Mouse (Mus musculus) liver, postnatal 0 days (tissue): ENCODE measurements around the gene Ube2h. TPM values are rescaled to one million over a fixed set of nuclear protein-coding genes. Genes with fewer than 3 reads are reported as not detected.

Source experiments
- ATAC-seq: fragments of 200-750 bp; cut with Nextera tagmentation; 2 replicates; pipeline ENCODE4 v1.8.0; 2017; ENCODE audit warnings: mild to moderate bottlenecking, moderate library complexity
- DNase-seq: peaks from one replicate; pipeline ENCODE4 v3.0.0-alpha.2; 2016
- H3K27ac ChIP-seq: fragments of 300-500 bp; sonication (generic); 2 replicates; pipeline ENCODE4 v1.5.1; 2014; ENCODE audit warnings: antibody characterized with exemption, moderate library complexity, mild to moderate bottlenecking, low read depth
- H3K27me3 ChIP-seq: fragments of 300-500 bp; sonication (generic); 2 replicates; pipeline ENCODE4 v1.6.1; 2014; ENCODE audit warnings: low read length, control low read depth, mixed read lengths; ENCODE audit not compliant: insufficient read depth
- H3K36me3 ChIP-seq: fragments of 300-500 bp; sonication (generic); replicated peaks from 2 replicates; pipeline ENCODE4 v1.6.1; 2014; ENCODE audit warnings: mild to moderate bottlenecking, control low read depth, low read length, moderate library complexity, mixed read lengths; ENCODE audit not compliant: insufficient read depth
- H3K4me1 ChIP-seq: fragments of 300-500 bp; sonication (generic); 2 replicates; pipeline ENCODE4 v1.6.1; 2014; ENCODE audit warnings: antibody characterized with exemption, mild to moderate bottlenecking, control low read depth; ENCODE audit not compliant: insufficient read depth
- H3K4me2 ChIP-seq: fragments of 300-500 bp; sonication (generic); 2 replicates; pipeline ENCODE4 v1.6.1; 2014; ENCODE audit warnings: low read depth, mild to moderate bottlenecking, low read length, moderate library complexity, mixed read lengths
- H3K4me3 ChIP-seq: fragments of 300-500 bp; sonication (generic); 2 replicates; pipeline ENCODE4 v1.5.1; 2014; ENCODE audit warnings: low read depth, low read length
- H3K9ac ChIP-seq: fragments of 300-500 bp; sonication (generic); replicated peaks from 2 replicates; pipeline ENCODE4 v1.6.1; 2014; ENCODE audit warnings: mild to moderate bottlenecking, moderate library complexity
- H3K9me3 ChIP-seq: fragments of 300-500 bp; sonication (generic); 2 replicates; pipeline ENCODE4 v1.6.1; 2016; ENCODE audit warnings: mild to moderate bottlenecking, control low read depth, low read length, mixed read lengths
- CTCF ChIP-seq: sonication (generic); IDR thresholded peaks from 2 replicates; pipeline ENCODE4 v1.5.1; 2016; ENCODE audit warnings: antibody characterized with exemption, low read depth
- EP300 ChIP-seq: IDR thresholded peaks from 2 replicates; pipeline ENCODE4 v1.6.1; 2016; ENCODE audit warnings: antibody characterized with exemption, low read depth, mild to moderate bottlenecking
- WGBS: fragments of 180-500 bp; shearing (Covaris S2); extraction: QIAGEN DNeasy Blood & Tissue Kit; methylation state at CpG from one replicate; pipeline ENCODE4 v1.1.7; 2014; ENCODE audit not compliant: insufficient replicate concordance; 5-methylcytosine and 5-hydroxymethylcytosine counted together
- polyA plus RNA-seq: library from polyadenylated mRNA; unstranded; fragments of >200 nt; fragmentation: Nextera tagmentation; extraction: Ambion mirVana; gene quantifications from 2 replicates; pipeline ENCODE4 v1.2.1, GENCODE M21; 2015

Ube2h gene
- polyA plus RNA-seq, 1 experiment from 2014 or later = 18.2 TPM

DNA sequence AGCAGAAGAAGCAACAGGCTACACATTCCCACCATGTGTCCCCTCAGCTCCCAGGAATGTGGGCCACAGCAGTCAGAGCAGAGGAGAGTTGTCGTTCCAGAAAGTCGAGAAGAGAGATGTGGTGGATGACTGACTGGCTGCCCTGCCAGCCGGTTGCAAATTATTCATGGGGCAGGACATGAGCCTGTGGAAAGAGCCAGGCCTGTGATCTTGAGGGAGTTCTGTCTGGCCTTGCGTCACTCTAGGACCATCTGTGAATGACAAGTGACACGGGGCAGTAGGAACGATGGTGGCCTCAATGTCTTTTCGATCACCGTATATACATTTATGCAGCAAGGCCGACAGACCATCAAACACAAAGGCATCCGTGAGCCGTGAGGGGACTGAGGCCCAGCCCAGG, 108.7 kb downstream of the Ube2h start:
- DNase-seq (no peak), ATAC-seq (no peak)
- H3K27me3 ChIP-seq = no peaks in the 10 kb centered on the region
- no peak overlapping the region for H3K4me3 ChIP-seq
- H3K27ac ChIP-seq = no peak overlapping the region
- H3K9me3 ChIP-seq = no peaks in the 10 kb centered on the region
- no peaks in the 10 kb centered on the region for H3K36me3 ChIP-seq
- TF ChIP-seq EP300 (no peak), CTCF (no peak)
- H3K4me2 ChIP-seq = no peak overlapping the region
- H3K4me1 ChIP-seq = no peaks in the 10 kb centered on the region
- no peak overlapping the region for H3K9ac ChIP-seq
- WGBS = 86% methylated on average over 11 of the region's 11 CpGs

DNA sequence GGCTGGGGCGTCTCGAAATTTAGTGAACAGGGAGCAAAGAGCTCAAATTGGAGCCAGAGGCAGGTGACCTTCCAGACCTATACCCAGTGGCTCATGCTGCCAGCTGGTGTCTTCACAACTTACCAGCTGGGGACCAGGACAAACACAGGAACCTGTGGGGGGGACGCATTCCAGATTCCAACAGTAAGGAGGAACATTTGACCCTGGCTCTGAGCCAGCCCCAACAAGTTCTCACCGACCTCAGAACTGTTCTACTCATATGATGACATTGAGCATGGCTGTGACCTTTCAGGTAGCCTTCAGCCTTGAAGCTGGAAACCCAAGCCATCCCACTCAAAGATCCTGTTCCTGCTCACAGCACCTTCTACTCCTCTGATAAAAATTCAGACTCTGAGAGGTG, 120.7 kb downstream of the Ube2h start:
- no peak for TF ChIP-seq CTCF
- no peak for TF ChIP-seq EP300

DNA sequence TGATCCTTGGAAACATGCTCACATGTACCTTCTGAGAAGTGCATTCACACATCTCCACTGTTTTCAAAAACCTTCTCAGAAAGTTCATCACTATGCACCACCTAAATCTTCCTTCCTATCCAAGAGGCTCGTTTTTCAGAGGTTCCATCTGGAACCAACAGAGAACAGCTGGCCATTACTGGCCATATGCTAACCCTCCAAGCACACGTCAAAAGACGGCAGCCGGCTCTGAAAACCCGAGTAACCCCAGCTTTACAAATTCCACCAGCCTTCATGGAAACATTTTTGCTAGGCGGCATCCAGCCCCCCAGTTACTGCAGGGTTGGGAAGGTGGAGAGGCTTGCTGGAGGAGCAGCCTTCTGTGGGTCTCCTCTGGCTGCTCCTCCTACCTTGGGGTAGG, 122.3 kb downstream of the Ube2h start:
- Histone ChIP-seq H3K4me2 (no peak overlapping the region), H3K27ac (no peak overlapping the region), H3K36me3 (no peaks in the 10 kb centered on the region), H3K9ac (no peak overlapping the region), H3K27me3 (peaks cover 77% of the 10 kb centered on the region), H3K4me1 (peaks cover 3% of the 10 kb centered on the region; the same call in 1 of the 2 replicates), H3K9me3 (no peaks in the 10 kb centered on the region), H3K4me3 (no peak overlapping the region)
- DNase-seq (no peak), ATAC-seq (no peak)
- 72% methylated on average over 6 of the region's 6 CpGs for WGBS
- TF ChIP-seq EP300 (no peak), CTCF (no peak)

More for the DNA sequence above, 120.7 kb downstream of the Ube2h start:
- no peak overlapping the region for H3K4me3 ChIP-seq
- H3K4me1 ChIP-seq = no peaks in the 10 kb centered on the region
- DNase-seq = no peak
- H3K4me2 ChIP-seq = no peak overlapping the region
- no peaks in the 10 kb centered on the region for H3K36me3 ChIP-seq
- ATAC-seq = no peak
- H3K9me3 ChIP-seq = no peaks in the 10 kb centered on the region
- H3K27ac ChIP-seq = no peak overlapping the region
- no peak overlapping the region for H3K9ac ChIP-seq
- 59% methylated on average over 4 of the region's 4 CpGs for WGBS
- H3K27me3 ChIP-seq = peaks cover 61% of the 10 kb centered on the region

DNA sequence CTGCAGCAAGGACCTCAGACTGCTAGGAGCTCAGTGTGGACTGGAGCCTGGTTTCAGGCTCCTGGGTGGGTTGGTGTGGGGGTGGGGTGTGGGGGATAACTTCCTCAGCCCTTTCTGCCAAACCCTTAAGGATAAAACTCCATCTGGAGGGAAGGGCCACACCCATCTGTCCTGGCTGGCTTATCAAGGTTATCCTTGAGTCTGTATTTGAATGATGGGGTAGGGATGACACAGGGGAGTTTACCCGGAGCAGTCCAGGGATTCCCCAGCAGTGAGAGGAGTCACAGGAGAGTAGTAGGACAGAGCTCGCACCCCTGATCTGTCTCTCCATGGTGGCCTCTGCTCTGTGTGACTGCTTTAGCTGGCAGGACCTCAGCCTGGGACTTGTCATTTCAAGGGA, 124.0 kb downstream of the Ube2h start:
- Histone ChIP-seq H3K4me1 (peaks cover 16% of the 10 kb centered on the region), H3K9me3 (no peaks in the 10 kb centered on the region), H3K36me3 (no peaks in the 10 kb centered on the region), H3K4me3 (no peak overlapping the region), H3K27me3 (peaks cover 86% of the 10 kb centered on the region), H3K9ac (no peak overlapping the region), H3K4me2 (no peak overlapping the region), H3K27ac (no peak overlapping the region)
- no peak for ATAC-seq
- no peak for DNase-seq
- TF ChIP-seq EP300 (no peak), CTCF (no peak)
- 29% methylated on average over 2 of the region's 2 CpGs for WGBS

DNA sequence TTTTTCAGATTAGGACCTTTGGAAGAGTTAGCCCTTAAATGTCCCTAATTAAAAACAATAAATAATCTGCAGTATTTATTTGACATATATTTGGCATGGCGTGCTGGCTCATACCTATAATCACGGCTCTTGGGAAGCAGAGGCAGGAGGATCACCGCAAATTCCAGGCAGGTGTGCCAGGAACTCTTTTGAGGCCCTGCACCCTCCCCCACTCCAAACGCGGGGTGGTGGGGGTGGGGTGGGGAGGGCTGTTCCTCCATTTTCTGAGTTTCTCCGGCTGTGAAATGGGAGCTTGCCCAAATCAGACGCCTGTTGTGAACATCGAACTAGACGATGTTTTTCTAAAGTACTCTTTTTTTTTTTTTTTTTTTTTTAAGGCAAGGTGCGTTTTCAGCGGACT, 125.3 kb downstream of the Ube2h start:
- Histone ChIP-seq H3K4me2 (no peak overlapping the region), H3K4me3 (no peak overlapping the region), H3K36me3 (no peaks in the 10 kb centered on the region), H3K9me3 (no peaks in the 10 kb centered on the region), H3K27ac (no peak overlapping the region), H3K9ac (no peak overlapping the region), H3K27me3 (peaks cover 94% of the 10 kb centered on the region), H3K4me1 (peaks cover 22% of the 10 kb centered on the region)
- DNase-seq (no peak), ATAC-seq (no peak)
- WGBS = 15% methylated on average over 11 of the region's 11 CpGs
- no peak for TF ChIP-seq EP300
- no peak for TF ChIP-seq CTCF

DNA sequence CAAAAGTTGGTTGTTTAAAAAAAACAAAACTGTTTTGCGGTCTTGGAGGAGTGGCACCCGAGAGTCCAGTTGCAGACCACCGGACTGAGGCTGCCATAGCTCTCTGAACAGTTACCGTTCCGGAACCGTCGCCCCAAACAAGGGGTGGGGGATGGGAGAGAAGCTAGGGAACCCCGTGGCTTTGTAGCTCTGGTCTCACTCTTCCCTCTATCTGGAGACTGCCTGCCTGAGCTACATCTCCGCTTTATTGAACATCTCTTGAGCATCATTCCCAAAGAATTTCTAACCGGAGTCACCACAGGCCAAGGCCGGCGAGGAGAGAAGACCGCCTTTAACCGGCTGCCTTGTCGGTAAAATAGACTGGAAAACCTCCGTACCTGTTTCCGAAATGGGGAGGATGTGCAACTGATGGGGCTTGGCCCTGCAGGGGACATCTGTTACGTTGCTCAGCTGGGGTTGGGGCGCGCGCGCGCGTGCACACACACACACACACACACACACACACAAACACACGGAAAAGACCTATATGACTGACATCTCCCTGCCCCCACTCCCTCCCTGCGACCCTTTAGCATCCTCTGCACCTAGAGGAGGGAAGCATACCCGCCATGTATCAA, 126.2 kb downstream of the Ube2h start:
- no peak overlapping the region for H3K27ac ChIP-seq
- ATAC-seq (no peak), DNase-seq (no peak)
- peaks cover 97% of the 10 kb centered on the region for H3K27me3 ChIP-seq
- peaks cover 31% of the 10 kb centered on the region for H3K4me1 ChIP-seq
- WGBS = 3% methylated on average over 27 of the region's 27 CpGs
- H3K36me3 ChIP-seq = no peaks in the 10 kb centered on the region
- H3K9ac ChIP-seq = no peak overlapping the region
- H3K4me2 ChIP-seq = no peak overlapping the region
- H3K4me3 ChIP-seq = no peak overlapping the region
- TF ChIP-seq CTCF = no peak
- no peak for TF ChIP-seq EP300
- H3K9me3 ChIP-seq = no peaks in the 10 kb centered on the region

DNA sequence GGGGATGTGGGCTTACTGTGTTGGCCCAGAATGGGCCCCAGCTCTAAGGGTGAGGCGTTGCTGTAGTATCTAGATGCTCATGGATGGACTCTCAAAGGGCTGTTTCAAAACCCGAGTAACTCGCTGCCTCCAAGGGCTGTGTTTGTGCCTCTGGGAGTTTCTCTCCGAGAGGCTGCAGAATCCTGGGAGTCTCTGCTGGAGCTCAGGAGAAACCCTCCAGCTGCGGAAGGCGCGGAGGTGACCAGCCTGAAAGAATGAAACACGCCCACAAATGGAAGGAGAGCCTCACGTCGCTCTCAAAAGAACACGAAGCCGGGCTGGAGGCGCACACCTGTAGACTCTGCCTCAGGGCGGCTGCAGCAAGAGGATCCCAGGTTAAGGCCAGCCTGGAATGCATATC, 127.0 kb downstream of the Ube2h start:
- ATAC-seq = no peak
- 5% methylated on average over 14 of the region's 14 CpGs for WGBS
- H3K4me3 ChIP-seq = no peak overlapping the region

More for the DNA sequence above, 127.0 kb downstream of the Ube2h start:
- DNase-seq = no peak
- H3K4me1 ChIP-seq = peaks cover 36% of the 10 kb centered on the region
- H3K4me2 ChIP-seq = no peak overlapping the region
- TF ChIP-seq CTCF (no peak), EP300 (no peak)
- peaks cover 99% of the 10 kb centered on the region for H3K27me3 ChIP-seq
- H3K9ac ChIP-seq = no peak overlapping the region
- H3K27ac ChIP-seq = no peak overlapping the region
- H3K36me3 ChIP-seq = no peaks in the 10 kb centered on the region
- H3K9me3 ChIP-seq = no peaks in the 10 kb centered on the region
